Comparison of ENCODE assay signal across 7 mouse cellular contexts in the genomic region with DNA sequence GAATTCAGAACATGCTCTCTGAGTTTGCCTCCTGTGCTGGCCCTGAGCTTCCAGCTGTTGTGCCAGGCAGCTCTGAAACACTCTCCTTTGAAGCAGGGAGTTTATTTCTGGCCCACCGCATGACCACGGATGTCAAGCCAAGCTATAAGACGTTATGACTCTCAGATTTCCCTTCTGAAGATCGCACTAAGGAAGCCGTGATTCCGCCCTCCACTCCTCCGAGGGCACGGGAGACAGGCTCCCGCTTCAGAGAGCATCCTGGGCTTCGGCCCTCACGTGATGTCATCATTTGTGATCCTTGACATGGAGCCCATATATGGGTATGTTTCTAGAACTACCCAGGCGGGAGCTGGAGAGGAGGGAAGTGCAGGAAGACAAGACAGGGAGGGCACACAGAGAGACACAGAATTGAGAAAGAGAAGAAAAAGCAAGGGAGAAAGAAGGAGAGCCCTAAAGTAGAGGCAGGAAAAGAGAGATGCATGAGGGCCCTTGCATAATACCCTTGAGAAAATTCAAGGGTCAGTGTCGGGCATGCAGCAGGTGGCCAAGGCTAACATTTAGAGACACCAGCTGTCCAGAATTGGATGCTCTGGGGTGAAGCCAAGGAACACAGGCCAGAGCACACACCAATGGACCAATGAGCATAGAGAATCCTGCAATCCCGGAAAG. TPM values are rescaled to one million over a fixed set of nuclear protein-coding genes. Genes with fewer than 3 reads are reported as not detected.
DNase-seq lines count a peak whose midpoint lies in the region; ATAC-seq and TF ChIP-seq lines count a peak whose summit lies in the region.

A gene (minus strand): TSS at position 256 of the 669 bp plus-strand sequence.

- no peak for TF ChIP-seq POLR2A in thymus, adult 2 months (IDR thresholded peaks at IDR 0.05; ENCODE audit: control insufficient read depth, extremely low read depth, insufficient read depth, low read length, poor library complexity)

- 77% methylated on average over 14 of the region's 14 CpGs for WGBS in thymus, adult 2 months
- WGBS in intestine, embryonic 16.5 days: 40% methylated on average over 14 of the region's 14 CpGs
- WGBS in liver, postnatal 0 days (ENCODE audit: insufficient replicate concordance): 54% methylated on average over 14 of the region's 14 CpGs

- H3K4me2 ChIP-seq in intestine, embryonic 16.5 days (ENCODE audit: low read depth, low read length): no peak within 1 kb of the TSS
- no peak within 1 kb of the TSS for H3K4me2 ChIP-seq in liver, postnatal 0 days (ENCODE audit: low read depth, low read length)

- H3K9me3 ChIP-seq in intestine, embryonic 16.5 days (ENCODE audit: control insufficient read depth, low read length): no peaks in the 10 kb centered on the region
- no peaks in the 10 kb centered on the region for H3K9me3 ChIP-seq in liver, postnatal 0 days (ENCODE audit: low read length)

- no peak within 1 kb of the TSS for H3K4me3 ChIP-seq in thymus, adult 2 months (ENCODE audit: control insufficient read depth, insufficient read depth, low read length)
- peak within 1 kb of the TSS; percentile 30 for H3K4me3 ChIP-seq in intestine, embryonic 16.5 days (ENCODE audit: low read length)
- H3K4me3 ChIP-seq in liver, postnatal 0 days (ENCODE audit: low read depth, low read length): no peak within 1 kb of the TSS

- no peaks in the 10 kb centered on the region for H3K27me3 ChIP-seq in thymus, adult 2 months (ENCODE audit: control insufficient read depth, insufficient read depth, low read length)
- no peaks in the 10 kb centered on the region for H3K27me3 ChIP-seq in intestine, embryonic 16.5 days (replicated peaks; ENCODE audit: control insufficient read depth, insufficient read depth, low read length)
- no peaks in the 10 kb centered on the region for H3K27me3 ChIP-seq in liver, postnatal 0 days (ENCODE audit: insufficient read depth, low read length)

- H3K9ac ChIP-seq in intestine, embryonic 16.5 days (ENCODE audit: low read depth, low read length): peak within 1 kb of the TSS; percentile 16; the same call in 1 of the 2 replicates
- no peak within 1 kb of the TSS for H3K9ac ChIP-seq in liver, postnatal 0 days (replicated peaks)

- TF ChIP-seq EP300 in liver, postnatal 0 days (IDR thresholded peaks at IDR 0.05; ENCODE audit: low read depth): no peak

- no peak for TF ChIP-seq CTCF in thymus, adult 2 months (IDR thresholded peaks at IDR 0.05; ENCODE audit: borderline replicate concordance, control insufficient read depth, extremely low read depth, insufficient read depth, low read length, poor library complexity)
- no peak for TF ChIP-seq CTCF in liver, postnatal 0 days (IDR thresholded peaks at IDR 0.05; ENCODE audit: low read depth)

- no peak within 1 kb of the TSS for H3K27ac ChIP-seq in thymus, adult 2 months (ENCODE audit: control insufficient read depth, insufficient read depth, low read length)
- H3K27ac ChIP-seq in intestine, embryonic 16.5 days (ENCODE audit: low read length): peak within 1 kb of the TSS; percentile 69
- no peak within 1 kb of the TSS for H3K27ac ChIP-seq in liver, postnatal 0 days (ENCODE audit: low read depth)

- no peak for DNase-seq in thymus, adult 2 months
- no peak for DNase-seq in thymus, postnatal 10 days (ENCODE audit: low spot score in 2 of 2)
- DNase-seq in heart, adult 8-10 months (ENCODE audit: low spot score): peak; percentile 54
- DNase-seq in liver, postnatal 0 days: no peak
- no peak for DNase-seq in left cerebral cortex, adult 8-10 months (ENCODE audit: low spot score in 2 of 2)
- no peak for DNase-seq in left cerebral cortex, adult 18-20 months (ENCODE audit: low spot score in 2 of 2)

- peaks cover 3% of the 10 kb centered on the region for H3K4me1 ChIP-seq in thymus, adult 2 months (replicated peaks; ENCODE audit: control insufficient read depth, insufficient read depth, low read length)
- no peaks in the 10 kb centered on the region for H3K4me1 ChIP-seq in intestine, embryonic 16.5 days (ENCODE audit: control insufficient read depth, insufficient read depth, low read length)
- H3K4me1 ChIP-seq in liver, postnatal 0 days (ENCODE audit: insufficient read depth): no peaks in the 10 kb centered on the region

- ATAC-seq in intestine, embryonic 16.5 days: peak; percentile 63; the same call in 1 of the 2 replicates
- no peak for ATAC-seq in liver, postnatal 0 days

- H3K36me3 ChIP-seq in thymus, adult 2 months (ENCODE audit: control insufficient read depth, insufficient read depth, low read length): no peaks in the 10 kb centered on the region
- H3K36me3 ChIP-seq in intestine, embryonic 16.5 days (ENCODE audit: control insufficient read depth, insufficient read depth, low read length): no peaks in the 10 kb centered on the region
- no peaks in the 10 kb centered on the region for H3K36me3 ChIP-seq in liver, postnatal 0 days (replicated peaks; ENCODE audit: insufficient read depth, low read length)

RNA-seq across cellular contexts. Expression of the gene that starts here (rescaled TPM):
- 31.8 and 64.7 TPM in 2 replicates for polyA plus RNA-seq in thymus, adult 2 months (2012; rRNA removed)
- total RNA-seq in heart, adult 8-10 months (2022): 100 to 1,000 TPM; 485 to 583 (median 548) TPM
- polyA plus RNA-seq in intestine, embryonic 16.5 days (2015; fragmentation: Nextera tagmentation; extraction: Ambion mirVana): 22.5 and 23.6 TPM in 2 replicates
- 5.7 and 5.9 TPM in 2 replicates for polyA plus RNA-seq in liver, postnatal 0 days (2015; fragmentation: Nextera tagmentation; extraction: Ambion mirVana)
- 1 to 10 TPM; 4.2 to 7.1 (median 4.7) TPM for total RNA-seq in left cerebral cortex, adult 8-10 months (2022)
- 1 to 10 TPM; 3.2 to 3.5 TPM for total RNA-seq in left cerebral cortex, adult 18-20 months (2021)

Comparison
In these comparisons a context has a peak if more than half of its experiments do, and no peak if none do; other contexts are left out.
1. RNA of the gene that starts here (total RNA-seq): 485 to 583 TPM in heart, adult 8-10 months; 4.2 to 7.1 TPM in left cerebral cortex, adult 8-10 months and 3.2 to 3.5 TPM in left cerebral cortex, adult 18-20 months; every median in the first group is over 10 times any median in the second.